Comparison of ENCODE assay signal across 8 mouse cellular contexts in genomic region chr2:120976990-120977925, GRCm38 (mm10). TPM values are rescaled to one million over a fixed set of nuclear protein-coding genes. Genes with fewer than 3 reads are reported as not detected.
DNase-seq lines count a peak whose midpoint lies in the region; ATAC-seq lines count a peak whose summit lies in the region.

Gene Tmem62 (plus strand): TSS chr2:120977017.

- peak within 1 kb of the TSS; percentile 90 for H3K4me2 ChIP-seq in intestine, embryonic 15.5 days (replicated peaks)

- H3K9ac ChIP-seq in intestine, embryonic 15.5 days = peak within 1 kb of the TSS; percentile 63

- H3K9me3 ChIP-seq in intestine, embryonic 15.5 days = no peaks in the 10 kb centered on the region
- H3K9me3 ChIP-seq in midbrain, embryonic 10.5 days (replicated peaks) = no peaks in the 10 kb centered on the region

- H3K27ac ChIP-seq in intestine, embryonic 15.5 days = peak within 1 kb of the TSS; percentile 82
- peak within 1 kb of the TSS; percentile 92 for H3K27ac ChIP-seq in midbrain, embryonic 10.5 days (replicated peaks)

- peak within 1 kb of the TSS; percentile 76 for H3K4me3 ChIP-seq in intestine, embryonic 15.5 days (replicated peaks)
- H3K4me3 ChIP-seq in midbrain, embryonic 10.5 days = peak within 1 kb of the TSS; percentile 88

- H3K27me3 ChIP-seq in intestine, embryonic 15.5 days (replicated peaks) = no peaks in the 10 kb centered on the region
- peaks cover 14% of the 10 kb centered on the region for H3K27me3 ChIP-seq in midbrain, embryonic 10.5 days (ENCODE audit: low read depth, poor library complexity, severe bottlenecking)

- DNase-seq in urinary bladder, adult 18-20 months (ENCODE audit: low spot score in 2 of 2) = peak; percentile 52 to 85
- DNase-seq in urinary bladder, postnatal 10 days (ENCODE audit: low spot score) = no peak
- DNase-seq in embryo, embryonic 9.5 days (ENCODE audit: extremely low spot score) = peak; percentile 65
- DNase-seq in gastrocnemius, postnatal 4 days (ENCODE audit: low spot score in 2 of 2) = peak; percentile 52 to 63
- DNase-seq in left cerebral cortex, postnatal 4 days = peak; percentile 43
- peak; percentile 64 for DNase-seq in midbrain, embryonic 10.5 days (ENCODE audit: low spot score)
- DNase-seq in right cerebral cortex, postnatal 4 days = peak; percentile 67

- ATAC-seq in intestine, embryonic 15.5 days = peak; percentile 92

- H3K36me3 ChIP-seq in intestine, embryonic 15.5 days = no peaks in the 10 kb centered on the region
- H3K36me3 ChIP-seq in midbrain, embryonic 10.5 days = no peaks in the 10 kb centered on the region

- 1% methylated on average over 71 of the region's 71 CpGs for WGBS in intestine, embryonic 15.5 days
- 1% methylated on average over 70 of the region's 71 CpGs for WGBS in midbrain, embryonic 10.5 days

- 0 out of 2 replicates have a peak, but pooled peaks cover 2% of the 10 kb centered on the region for H3K4me1 ChIP-seq in intestine, embryonic 15.5 days (replicated peaks)
- H3K4me1 ChIP-seq in midbrain, embryonic 10.5 days = peaks cover 20% of the 10 kb centered on the region

- intact Hi-C loops in left cerebral cortex, postnatal 4 days (cut with DNase I) = no loop called here

RNA-seq across cellular contexts. Expression of gene Tmem62, which starts in this region (rescaled TPM):
- total RNA-seq in gastrocnemius, postnatal 4 days (2021) = 1 to 10 TPM; 2.4 to 2.5 TPM
- 5.1 and 5.5 TPM in 2 replicates for polyA plus RNA-seq in intestine, embryonic 15.5 days (2015; fragmentation: Nextera tagmentation; extraction: Ambion mirVana)
- total RNA-seq in left cerebral cortex, postnatal 4 days (2021) = 10 to 100 TPM; 17.9 to 19.0 TPM
- 3.3 and 5.4 TPM in 2 replicates for polyA plus RNA-seq in midbrain, embryonic 10.5 days (2016; fragmentation: Nextera tagmentation; extraction: Ambion mirVana)

Comparison
In these comparisons a context has a peak if more than half of its experiments do, and no peak if none do; other contexts are left out.
1. RNA of gene Tmem62 (total RNA-seq): 17.9 to 19.0 TPM in left cerebral cortex, postnatal 4 days; 2.4 to 2.5 TPM in gastrocnemius, postnatal 4 days; every median in the first group is over 4 times any median in the second.